Mouse (Mus musculus) heart, postnatal 25 days (tissue): ENCODE measurements around the gene Hrc. TPM values are rescaled to one million over a fixed set of nuclear protein-coding genes. Genes with fewer than 3 reads are reported as not detected.

Experiments used
- DNase-seq: peaks from one replicate; pipeline ENCODE4 v3.0.0; 2022; ENCODE audit warnings: low spot score
- intact Hi-C: fragments of 180-260 bp; cut with DNase I; formaldehyde crosslinking; loops from one replicate; pipeline ENCODE4 v1.15.1; 2025
- total RNA-seq, 2 experiments: library from RNA; stranded (reverse); gene quantifications; 2 replicates each; pipeline ENCODE4 v1.2.3; 2021

The Hrc gene
- total RNA-seq = 100 to 1,000 TPM; 773 to 825 TPM

DNA sequence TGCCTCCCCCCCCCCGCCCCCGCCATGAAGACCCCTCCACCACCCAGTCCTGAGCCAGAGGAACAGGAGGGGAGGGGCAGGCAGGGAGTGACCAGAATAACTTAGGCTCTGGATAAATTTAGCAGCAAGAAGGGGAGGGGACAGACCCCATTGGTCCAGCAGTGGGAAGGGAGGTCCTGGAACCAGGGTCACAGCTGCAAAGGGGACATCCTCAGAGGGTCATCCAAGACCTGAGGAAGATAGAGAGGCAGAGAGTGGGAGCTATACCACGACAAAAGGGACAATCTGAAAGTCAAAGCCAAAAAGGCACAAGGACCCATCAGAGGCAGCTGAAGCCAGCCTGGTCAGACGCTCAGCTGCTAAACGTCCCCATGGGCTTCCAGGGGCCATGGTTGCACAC is at the start of gene Hrc:
Gene Hrc (plus strand): TSS at position 235 of the 400 bp plus-strand sequence.
- DNase-seq = no peak
- intact Hi-C loops = no loop called here

- intact Hi-C loops = no loop called here
- no peak for DNase-seq
Observed at GRCm38 (mm10) chr7:45286486-45286885, 48.6 kb upstream of the Hrc start.

DNA sequence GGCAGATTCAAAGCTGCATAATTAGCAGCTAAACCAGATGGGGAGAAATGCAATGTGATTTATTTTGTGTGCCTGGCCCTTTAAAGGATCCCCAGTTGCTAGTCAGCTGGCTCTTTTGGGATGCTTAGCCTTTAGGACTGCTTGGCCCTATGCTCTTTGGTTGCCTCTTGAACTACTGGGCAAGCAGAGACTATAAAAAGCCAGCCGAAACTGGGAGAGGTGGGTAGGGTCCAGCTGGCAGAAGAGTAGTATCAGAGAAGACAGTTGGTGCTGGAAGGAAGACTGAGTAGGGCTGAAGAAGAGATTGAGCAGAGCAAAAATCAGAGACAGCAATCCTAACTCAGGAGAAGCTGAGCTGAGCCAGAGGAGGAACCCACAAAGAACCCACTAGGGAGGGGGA is 38.5 kb upstream of the Hrc start:
- no peak for DNase-seq
- intact Hi-C loops = loop anchor here (5.0 kb wide), 1 partner anchor 134 kb away; the partner anchor contains the start of gene Slc17a7

DNA sequence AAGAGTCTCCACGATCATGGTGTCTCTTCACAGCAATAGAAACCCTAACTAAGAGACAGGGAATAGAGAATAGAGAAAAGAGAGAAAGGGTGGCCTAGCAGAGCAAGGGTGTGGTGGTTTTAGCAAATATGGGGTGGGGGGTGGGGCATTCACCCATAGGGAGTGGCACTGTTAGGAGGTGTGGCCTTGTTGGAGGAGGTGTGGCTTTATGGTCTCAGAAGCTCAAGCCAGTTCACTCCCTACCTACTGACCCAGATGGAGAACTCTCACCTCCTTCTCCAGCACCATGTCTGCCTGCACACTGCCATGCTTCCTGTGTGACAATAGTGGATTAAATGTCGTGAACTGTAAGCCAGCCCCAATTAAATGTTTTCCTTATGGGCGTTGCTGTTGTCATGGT is 37.5 kb upstream of the Hrc start:
- DNase-seq = no peak
- intact Hi-C loops = loop anchor here (5.0 kb wide), 1 partner anchor 135 kb away; the partner anchor contains the start of gene Slc17a7

GRCm38 (mm10) chr7:45299752-45300151 is 35.3 kb upstream of the Hrc start:
- intact Hi-C loops = loop anchor here (2.0 to 10.0 kb wide), 3 partner anchors 69 to 225 kb away; partner anchors contain the start of gene Slc17a7
- peak; percentile 17 for DNase-seq

DNA sequence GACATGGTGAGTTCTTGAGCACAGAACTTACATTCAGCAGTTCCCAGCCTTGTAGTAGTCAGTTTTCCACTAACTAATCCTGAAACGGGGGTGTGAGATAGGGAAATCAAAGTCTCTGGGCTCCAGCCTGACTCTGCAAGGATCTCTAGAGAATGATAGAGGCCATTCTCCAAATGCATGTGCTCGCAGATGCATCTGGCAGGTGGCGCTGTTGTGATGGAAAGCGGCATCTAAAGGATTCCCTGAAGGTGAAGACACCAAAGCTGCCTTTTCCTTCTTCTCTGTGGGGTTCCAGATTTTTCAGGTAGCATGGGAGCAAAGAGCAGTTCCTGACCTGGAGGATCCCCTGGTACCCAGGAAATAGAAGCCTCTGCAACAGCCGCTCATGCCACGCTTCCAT is 34.8 kb upstream of the Hrc start:
- intact Hi-C loops = loop anchor here (2.0 to 10.0 kb wide), 2 partner anchors 69 to 225 kb away; no protein-coding TSS in a partner anchor
- DNase-seq = no peak

DNA sequence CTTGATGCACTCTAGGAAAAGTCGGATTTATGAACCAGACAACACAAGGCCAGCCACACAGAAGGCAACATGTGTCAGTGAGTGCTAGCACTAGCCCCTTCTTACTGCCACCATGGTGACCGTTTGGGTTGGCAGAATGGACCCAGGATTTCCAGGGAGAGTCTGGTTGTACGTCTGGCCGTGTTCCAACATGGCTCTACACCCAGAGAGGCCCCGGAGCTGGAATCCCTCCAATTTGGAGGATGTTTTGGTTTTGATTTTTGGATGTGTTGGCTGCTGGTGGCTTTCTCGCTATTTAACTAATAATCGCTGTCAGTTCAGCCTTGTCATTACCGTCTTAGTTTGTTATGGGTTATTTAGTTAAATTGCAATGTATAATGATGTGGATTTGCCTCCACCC is 32.5 kb upstream of the Hrc start:
- no peak for DNase-seq
- intact Hi-C loops = loop anchor here (10.0 kb wide), 1 partner anchor 228 kb away; no protein-coding TSS in a partner anchor

- DNase-seq = no peak
- intact Hi-C loops = loop anchor here (2.0 to 10.0 kb wide), 2 partner anchors 36 to 230 kb away; no protein-coding TSS in a partner anchor
Observed at GRCm38 (mm10) chr7:45304869-45305268, 30.2 kb upstream of the Hrc start.

- intact Hi-C loops = loop anchor here (2.0 to 10.0 kb wide), 2 partner anchors 36 to 230 kb away; no protein-coding TSS in a partner anchor
- DNase-seq = no peak
Observed at GRCm38 (mm10) chr7:45305275-45305674, 29.8 kb upstream of the Hrc start.

DNA sequence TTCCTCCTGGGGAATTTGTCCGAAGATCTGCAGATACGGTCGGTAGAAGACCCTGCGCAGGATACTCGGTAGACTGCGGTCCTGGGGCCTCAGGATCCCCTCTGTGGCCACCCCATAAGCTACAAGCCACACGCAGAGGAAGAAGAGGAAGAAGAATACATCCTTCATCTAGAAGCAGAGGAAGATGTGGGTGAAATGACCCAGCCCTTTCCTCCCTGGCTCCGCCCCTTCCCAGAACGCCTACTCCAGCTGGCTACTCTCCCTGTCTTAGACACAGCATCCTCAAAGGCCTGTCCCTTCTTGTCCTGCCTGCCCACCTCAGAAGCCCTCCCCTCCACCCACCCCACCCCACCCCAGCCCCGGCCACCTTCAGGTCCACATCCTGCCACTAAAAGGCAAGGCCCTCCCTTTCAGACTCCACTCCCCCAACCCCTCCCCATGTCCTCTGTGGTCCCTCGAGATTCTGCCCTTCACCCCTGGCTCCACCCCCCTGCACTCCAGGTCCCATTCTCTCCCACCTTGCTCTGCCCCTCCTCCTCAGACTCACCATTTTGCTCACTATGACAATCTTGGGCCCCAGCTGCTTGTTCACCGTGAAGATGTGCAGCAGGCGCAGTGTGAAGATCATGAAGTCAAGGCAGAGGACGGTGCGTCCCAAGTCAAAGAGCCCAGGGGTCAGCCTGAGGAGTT is 26.4 kb upstream of the Hrc start:
- intact Hi-C loops = loop anchor here (2.0 to 10.0 kb wide), 2 partner anchors 88 to 234 kb away; no protein-coding TSS in a partner anchor
- no peak for DNase-seq

DNA sequence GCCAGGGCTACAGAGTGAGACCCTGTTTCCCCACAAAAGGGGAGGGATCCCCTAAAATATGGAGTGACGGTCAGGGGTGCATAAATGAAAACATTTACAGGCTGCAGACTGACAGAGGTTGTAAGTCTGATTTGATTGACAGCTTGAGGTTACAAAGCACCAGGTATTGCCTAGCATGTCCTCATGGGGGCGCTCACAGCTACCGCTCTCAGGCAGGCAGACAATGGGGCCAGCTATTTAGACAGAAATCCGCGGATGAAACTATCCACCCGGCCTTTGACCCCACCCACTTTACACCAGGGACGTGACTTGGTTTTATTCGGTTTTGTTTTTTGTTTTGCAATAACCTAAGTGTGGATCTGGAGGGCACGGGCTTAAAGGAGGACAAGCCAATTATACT is 25.6 kb upstream of the Hrc start:
- intact Hi-C loops = loop anchor here (2.0 to 10.0 kb wide), 2 partner anchors 87 to 235 kb away; no protein-coding TSS in a partner anchor
- no peak for DNase-seq

- intact Hi-C loops = no loop called here
- DNase-seq = no peak
Observed at GRCm38 (mm10) chr7:45312023-45312422, 23.1 kb upstream of the Hrc start.

GRCm38 (mm10) chr7:45312686-45313453 is 22.2 kb upstream of the Hrc start:
- intact Hi-C loops = no loop called here
- DNase-seq = no peak

DNA sequence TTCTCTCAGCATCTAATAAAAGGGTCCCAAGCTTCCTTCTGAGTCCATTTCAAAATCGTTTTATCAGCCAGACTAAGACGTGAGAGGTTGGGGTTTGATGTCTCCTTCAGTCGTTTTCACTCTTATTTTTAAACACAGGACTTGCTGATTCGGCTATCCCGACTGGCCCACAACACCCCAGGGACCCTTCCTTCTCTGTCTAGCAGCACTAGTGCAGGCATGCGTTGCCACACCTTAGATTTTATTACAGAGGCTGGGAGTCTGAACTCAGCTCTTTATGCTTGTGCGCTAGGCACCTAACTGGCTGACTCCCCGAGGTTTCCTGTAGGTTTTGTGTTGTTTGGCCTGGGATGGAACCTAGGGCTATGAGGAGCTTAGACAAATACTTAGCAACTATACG is 21.6 kb upstream of the Hrc start:
- intact Hi-C loops = no loop called here
- DNase-seq = no peak

DNA sequence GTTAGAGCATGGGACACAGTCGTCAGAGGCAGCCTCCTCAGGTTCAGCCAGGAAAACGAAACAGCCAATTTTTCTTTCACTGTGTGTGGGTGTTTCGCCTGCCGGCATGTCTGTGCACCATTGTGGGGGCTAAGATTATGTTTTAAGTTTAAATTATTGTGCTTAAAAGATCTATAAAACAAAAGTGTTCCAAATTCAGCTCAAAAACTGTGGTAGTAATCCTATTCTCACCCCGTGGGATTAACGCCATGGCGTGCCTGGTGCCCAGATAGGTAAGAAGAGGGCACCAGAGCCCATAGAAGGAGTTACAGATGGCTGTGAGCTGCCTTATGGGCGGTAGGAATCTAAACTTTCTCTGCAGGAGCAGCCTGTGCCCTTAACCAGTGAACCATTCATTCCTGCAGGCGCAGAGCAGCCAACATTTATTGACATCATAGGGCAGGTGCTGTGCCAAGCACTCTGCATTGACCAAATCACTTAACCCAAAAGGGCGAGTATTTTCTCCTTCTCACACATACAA is 19.8 kb upstream of the Hrc start:
- intact Hi-C loops = no loop called here
- DNase-seq = no peak

GRCm38 (mm10) chr7:45316536-45316935 is 18.6 kb upstream of the Hrc start:
- no peak for DNase-seq
- intact Hi-C loops = no loop called here

- intact Hi-C loops = no loop called here
- DNase-seq = no peak
Observed at GRCm38 (mm10) chr7:45322245-45322644, 12.8 kb upstream of the Hrc start.

DNA sequence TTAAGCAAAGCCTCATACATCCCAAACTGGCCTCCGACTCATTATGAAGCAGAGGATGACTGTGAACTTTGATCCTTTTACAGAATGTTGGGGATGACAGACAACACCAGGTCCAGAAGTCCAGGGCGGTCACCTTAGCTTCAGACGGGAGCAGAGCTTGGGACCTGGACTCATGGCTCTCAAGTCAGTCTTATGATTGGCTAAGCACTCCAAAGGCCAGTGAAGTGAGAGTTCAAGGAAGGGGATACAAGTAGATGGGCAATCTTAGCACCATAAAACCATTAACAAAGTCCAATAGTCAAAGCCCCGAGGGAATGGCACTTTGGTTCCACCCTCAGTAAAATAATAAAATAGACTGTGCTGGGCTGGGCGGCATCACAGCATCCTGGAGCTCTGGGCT is 12.0 kb upstream of the Hrc start:
- DNase-seq = no peak
- intact Hi-C loops = no loop called here

- intact Hi-C loops = no loop called here
- DNase-seq = no peak
Observed at GRCm38 (mm10) chr7:45325800-45326199, 9.3 kb upstream of the Hrc start.

DNA sequence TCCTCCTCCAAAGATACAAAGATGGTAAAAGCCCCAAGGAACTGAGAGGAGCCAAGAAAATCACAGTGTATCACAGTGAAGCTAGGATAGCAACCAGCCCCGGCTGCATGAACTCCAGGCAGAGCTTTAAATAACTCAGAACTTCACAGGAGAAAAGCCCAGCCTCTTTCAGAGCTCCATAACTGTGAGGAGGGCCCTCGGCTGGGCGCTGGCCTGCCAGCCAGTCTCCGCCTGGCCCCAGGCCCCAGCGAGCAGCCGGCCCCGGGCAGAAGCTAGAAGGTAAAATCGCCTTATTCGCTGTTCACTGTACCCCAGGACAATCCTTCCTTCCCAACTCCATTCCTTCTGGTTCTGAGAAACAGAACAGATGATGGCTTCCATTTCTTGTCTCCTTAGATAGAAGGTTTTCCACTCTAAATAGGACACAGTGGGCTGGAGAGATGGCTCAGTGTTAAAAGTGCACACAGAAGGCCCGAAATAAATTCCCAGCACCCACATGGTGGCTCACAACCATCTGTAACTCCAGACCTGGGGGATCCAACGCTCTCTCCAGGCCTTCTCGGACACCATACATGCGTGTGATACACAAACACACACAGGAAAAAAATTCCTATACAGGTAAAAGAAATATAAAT is 6.1 kb upstream of the Hrc start:
- no peak for DNase-seq
- intact Hi-C loops = no loop called here
